Mouse (Mus musculus) C2C12 (cell line): ENCODE measurements around the gene Acp6.

Experiments used
- CEBPB ChIP-seq: IDR thresholded peaks from one replicate; pipeline ENCODE4 v1.6.1; 2011; ENCODE audit warnings: low read depth, mild to moderate bottlenecking, control low read depth, moderate library complexity
- CTCF ChIP-seq: IDR thresholded peaks from one replicate; pipeline ENCODE4 v1.5.1; 2011; ENCODE audit not compliant: control insufficient read depth, insufficient read depth, insufficient read length
- MYOD1 ChIP-seq: IDR thresholded peaks from one replicate; pipeline ENCODE4 v1.6.1; 2011; ENCODE audit warnings: low read depth; ENCODE audit not compliant: control insufficient read depth, insufficient read length
- MYOG ChIP-seq: IDR thresholded peaks from one replicate; pipeline ENCODE4 v1.6.1; 2011; ENCODE audit not compliant: control insufficient read depth, insufficient read length; ENCODE audit errors: extremely low read depth
- USF1 ChIP-seq: IDR thresholded peaks from one replicate; pipeline ENCODE4 v1.6.1; 2011; ENCODE audit warnings: low read depth, mild to moderate bottlenecking, control low read depth, moderate library complexity

GRCm38 (mm10) chr3:97183810-97184209 lies 25.2 kb downstream of the Acp6 start:
- no peak for TF ChIP-seq CEBPB
- no peak for TF ChIP-seq CTCF
- TF ChIP-seq MYOD1 = no peak
- no peak for TF ChIP-seq MYOG
- no peak for TF ChIP-seq USF1
